Mouse (Mus musculus) heart, embryonic 11.5 days (tissue): ENCODE results near the gene Gpsm2. TPM values are rescaled to one million over a fixed set of nuclear protein-coding genes. Genes with fewer than 3 reads are reported as not detected.
"Not testable (repeated sequence)": the region's sequence is repeated elsewhere in the genome, so short reads cannot be mapped to it uniquely, and the experiment has no call there.

ENCODE experiments used
- ATAC-seq: fragments of 200-750 bp; cut with Nextera tagmentation; replicated peaks from 2 replicates; pipeline ENCODE4 v1.8.0; 2017; ENCODE audit warnings: moderate library complexity; ENCODE audit not compliant: insufficient number of reproducible peaks, low FRiP score, low TSS enrichment
- H3K27ac ChIP-seq: fragments of 300-500 bp; sonication (generic); 2 replicates; pipeline ENCODE4 v1.5.1; 2014; ENCODE audit warnings: mild to moderate bottlenecking, low read depth, low read length
- H3K27me3 ChIP-seq: fragments of 300-500 bp; sonication (generic); 2 replicates; pipeline ENCODE4 v1.6.1; 2014; ENCODE audit warnings: mild to moderate bottlenecking, low read length, mixed read lengths; ENCODE audit not compliant: control insufficient read depth, insufficient read depth
- H3K36me3 ChIP-seq: fragments of 300-500 bp; sonication (generic); 2 replicates; pipeline ENCODE4 v1.6.1; 2014; ENCODE audit warnings: mild to moderate bottlenecking, low read length, moderate library complexity, mixed read lengths; ENCODE audit not compliant: control insufficient read depth, insufficient read depth
- H3K4me1 ChIP-seq: fragments of 300-500 bp; sonication (generic); 2 replicates; pipeline ENCODE4 v1.6.1; 2014; ENCODE audit warnings: low read length; ENCODE audit not compliant: control insufficient read depth, insufficient read depth
- H3K4me2 ChIP-seq: fragments of 300-500 bp; sonication (generic); 2 replicates; pipeline ENCODE4 v1.6.1; 2014; ENCODE audit warnings: mild to moderate bottlenecking, moderate library complexity
- H3K4me3 ChIP-seq: fragments of 300-500 bp; sonication (generic); 2 replicates; pipeline ENCODE4 v1.5.1; 2014; ENCODE audit warnings: low read depth, low read length
- H3K9ac ChIP-seq: fragments of 300-500 bp; sonication (generic); 2 replicates; pipeline ENCODE4 v1.6.1; 2014; ENCODE audit warnings: mild to moderate bottlenecking, low read depth, low read length, moderate library complexity
- H3K9me3 ChIP-seq: fragments of 300-500 bp; sonication (generic); replicated peaks from 2 replicates; pipeline ENCODE4 v1.6.1; 2016; ENCODE audit warnings: low read length; ENCODE audit not compliant: control insufficient read depth
- WGBS: fragments of 180-500 bp; shearing (Covaris S2); extraction: QIAGEN DNeasy Blood & Tissue Kit; methylation state at CpG from one replicate; pipeline ENCODE4 v1.1.7; 2014; ENCODE audit not compliant: insufficient replicate concordance; 5-methylcytosine and 5-hydroxymethylcytosine counted together
- polyA plus RNA-seq: library from polyadenylated mRNA; unstranded; fragments of >200 nt; fragmentation: Nextera tagmentation; extraction: Ambion mirVana; gene quantifications from 2 replicates; pipeline ENCODE4 v1.2.1, GENCODE M21; 2014

Gpsm2 gene
- polyA plus RNA-seq, 1 experiment from 2014 or later: 27.2 TPM

GRCm38 (mm10) chr3:108694321-108694720 lies 27.8 kb downstream of the Gpsm2 start:
- Histone ChIP-seq H3K27me3 (no peaks in the 10 kb centered on the region), H3K27ac (no peak overlapping the region), H3K9ac (no peak overlapping the region), H3K4me1 (no peaks in the 10 kb centered on the region), H3K36me3 (peaks cover 18% of the 10 kb centered on the region), H3K4me2 (no peak overlapping the region), H3K9me3 (no peaks in the 10 kb centered on the region), H3K4me3 (no peak overlapping the region)
- 73% methylated on average over 9 of the region's 9 CpGs for WGBS
- ATAC-seq: no peak

DNA sequence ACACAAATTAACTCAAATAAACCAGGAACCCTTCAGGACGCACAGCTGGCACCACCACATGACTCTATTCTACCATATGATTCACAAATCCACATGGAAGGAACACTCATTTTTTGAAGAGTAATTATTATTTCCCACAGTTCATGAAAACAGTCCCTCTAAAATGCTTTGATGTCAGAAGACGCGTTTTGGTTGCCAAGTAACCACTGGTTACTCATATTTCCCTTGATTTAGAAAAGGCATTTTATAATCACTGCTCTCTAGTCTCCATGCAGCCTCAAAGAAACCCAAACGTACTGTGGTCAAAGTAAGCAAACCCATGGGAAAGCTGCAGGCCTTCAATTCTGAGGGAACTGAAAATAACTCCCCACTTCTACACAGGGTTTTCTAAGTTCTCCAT lies 32.1 kb downstream of the Gpsm2 start:
- Histone ChIP-seq H3K4me3 (no peak overlapping the region), H3K27me3 (no peaks in the 10 kb centered on the region), H3K9ac (no peak overlapping the region), H3K27ac (no peak overlapping the region), H3K4me2 (no peak overlapping the region), H3K4me1 (no peaks in the 10 kb centered on the region), H3K9me3 (no peaks in the 10 kb centered on the region), H3K36me3 (peaks cover 20% of the 10 kb centered on the region)
- WGBS: 87% methylated on average over 4 of the region's 4 CpGs
- ATAC-seq: no peak

DNA sequence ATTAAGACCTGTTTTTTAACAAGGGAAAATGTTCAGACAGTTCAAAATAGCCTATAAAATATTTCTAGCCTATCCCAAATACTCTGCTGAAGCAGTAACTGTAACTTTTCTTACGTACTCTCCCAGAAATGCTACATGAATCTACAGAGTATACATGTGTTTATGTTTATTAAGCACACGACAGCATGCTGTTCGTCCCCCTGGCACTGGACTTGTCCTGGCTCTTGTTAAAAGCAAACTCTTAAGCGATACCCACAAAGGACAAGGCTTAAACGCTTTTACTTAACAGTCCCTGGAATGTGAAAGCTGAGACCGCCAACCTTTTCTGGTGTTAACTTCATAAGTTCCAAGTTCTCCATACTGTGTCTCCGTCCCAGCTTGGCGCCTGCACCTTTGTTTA lies 32.7 kb downstream of the Gpsm2 start:
- no peak overlapping the region for H3K27ac ChIP-seq
- ATAC-seq: no peak
- no peak overlapping the region for H3K4me3 ChIP-seq
- H3K27me3 ChIP-seq: no peaks in the 10 kb centered on the region
- H3K4me1 ChIP-seq: no peaks in the 10 kb centered on the region
- H3K9me3 ChIP-seq: no peaks in the 10 kb centered on the region
- H3K36me3 ChIP-seq: peaks cover 20% of the 10 kb centered on the region
- 90% methylated on average over 8 of the region's 8 CpGs for WGBS
- no peak overlapping the region for H3K4me2 ChIP-seq
- no peak overlapping the region for H3K9ac ChIP-seq

DNA sequence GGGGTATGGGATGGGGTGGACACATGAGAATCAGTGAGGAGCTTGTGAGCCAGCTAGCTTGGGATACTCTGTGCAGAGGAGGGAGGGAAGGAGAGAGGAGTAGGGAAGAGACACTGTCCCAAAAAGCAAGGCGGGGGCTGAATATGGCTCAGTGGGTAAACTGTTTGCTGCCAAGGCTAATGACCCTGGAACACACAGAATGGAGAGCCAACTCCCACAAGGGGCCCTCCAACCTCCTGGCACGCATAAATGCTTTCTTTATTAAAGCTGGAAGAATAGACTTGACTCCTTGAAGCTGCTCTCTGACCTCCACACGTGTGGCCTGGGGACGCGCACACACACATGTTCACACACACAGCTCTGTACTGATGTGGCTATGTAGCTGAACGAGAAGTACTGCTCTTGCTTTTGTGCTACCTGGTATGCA lies 33.1 kb downstream of the Gpsm2 start:
- no peaks in the 10 kb centered on the region for H3K27me3 ChIP-seq
- whole genome bisulfite sequencing: 86% methylated on average over 6 of the region's 6 CpGs
- no peak overlapping the region for H3K27ac ChIP-seq
- H3K4me3 ChIP-seq: no peak overlapping the region
- H3K4me1 ChIP-seq: no peaks in the 10 kb centered on the region
- ATAC-seq: no peak
- no peak overlapping the region for H3K4me2 ChIP-seq
- H3K36me3 ChIP-seq: peaks cover 17% of the 10 kb centered on the region
- no peaks in the 10 kb centered on the region for H3K9me3 ChIP-seq
- no peak overlapping the region for H3K9ac ChIP-seq

DNA sequence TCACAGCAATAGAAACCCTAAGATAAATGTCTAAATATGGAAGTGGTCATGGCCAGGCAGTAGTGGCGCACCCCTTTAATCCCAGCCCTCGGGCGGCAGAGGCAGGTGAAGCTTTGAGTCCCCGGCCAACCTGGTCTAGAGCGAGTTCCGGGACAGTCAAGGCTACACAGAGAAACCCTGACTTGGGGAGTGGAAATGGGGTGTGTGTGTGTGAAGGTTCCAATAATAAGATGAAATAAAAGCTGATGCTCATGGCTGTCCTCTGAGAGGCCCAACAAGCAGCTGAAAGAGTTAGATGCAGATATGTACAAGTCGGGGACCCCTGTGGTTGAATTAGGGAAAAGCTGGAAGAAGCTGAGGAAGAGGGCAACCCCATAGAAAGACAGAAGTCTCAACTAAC lies 36.4 kb downstream of the Gpsm2 start:
- peaks cover 22% of the 10 kb centered on the region for H3K36me3 ChIP-seq
- H3K9me3 ChIP-seq: no peaks in the 10 kb centered on the region
- no peaks in the 10 kb centered on the region for H3K27me3 ChIP-seq
- no peak for ATAC-seq
- H3K4me1 ChIP-seq: no peaks in the 10 kb centered on the region
- H3K4me2 ChIP-seq: no peak overlapping the region
- H3K9ac ChIP-seq: no peak overlapping the region
- no peak overlapping the region for H3K27ac ChIP-seq
- 94% methylated on average over 7 of the region's 7 CpGs for WGBS
- no peak overlapping the region for H3K4me3 ChIP-seq

GRCm38 (mm10) chr3:108683597-108683996 lies 38.5 kb downstream of the Gpsm2 start:
- H3K4me1 ChIP-seq, H3K27me3 ChIP-seq, H3K9ac ChIP-seq, H3K4me3 ChIP-seq, ATAC-seq, H3K27ac ChIP-seq, H3K9me3 ChIP-seq, H3K4me2 ChIP-seq: not testable (repeated sequence)
- WGBS: 86% methylated on average over 5 of the region's 5 CpGs
- H3K36me3 ChIP-seq: peaks cover 22% of the 10 kb centered on the region

GRCm38 (mm10) chr3:108681004-108681403 lies 41.1 kb downstream of the Gpsm2 start:
- H3K4me2 ChIP-seq: no peak overlapping the region
- H3K27ac ChIP-seq: no peak overlapping the region
- no peak overlapping the region for H3K9ac ChIP-seq
- H3K27me3 ChIP-seq: no peaks in the 10 kb centered on the region
- H3K4me1 ChIP-seq: no peaks in the 10 kb centered on the region
- no peak for ATAC-seq
- H3K9me3 ChIP-seq: no peaks in the 10 kb centered on the region
- 89% methylated on average over 4 of the region's 4 CpGs for WGBS
- H3K36me3 ChIP-seq: peaks cover 28% of the 10 kb centered on the region
- H3K4me3 ChIP-seq: no peak overlapping the region

DNA sequence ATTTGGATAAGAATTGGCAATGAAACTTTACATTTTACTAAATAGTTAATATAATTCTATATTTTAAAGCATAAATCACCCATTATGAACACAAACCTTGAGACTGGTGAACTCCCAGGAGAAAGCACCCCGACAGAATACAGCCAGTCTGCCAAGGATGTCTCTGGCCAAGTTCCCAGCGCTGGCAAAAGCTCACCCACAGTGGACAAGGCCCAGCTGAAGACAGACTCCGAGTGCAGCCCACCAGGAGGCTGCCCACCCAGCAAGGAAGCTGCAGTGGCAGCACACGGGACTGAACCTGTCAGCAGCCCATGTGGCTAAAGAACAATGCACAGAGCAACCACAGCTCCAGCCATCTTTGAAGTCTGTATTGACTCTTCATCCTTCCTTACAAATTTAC lies 45.5 kb downstream of the Gpsm2 start:
- Histone ChIP-seq H3K4me2 (no peak overlapping the region), H3K9me3 (no peaks in the 10 kb centered on the region), H3K27me3 (no peaks in the 10 kb centered on the region), H3K27ac (no peak overlapping the region), H3K4me3 (no peak overlapping the region), H3K9ac (no peak overlapping the region), H3K36me3 (peaks cover 35% of the 10 kb centered on the region), H3K4me1 (no peaks in the 10 kb centered on the region)
- WGBS: 79% methylated on average over 4 of the region's 4 CpGs
- ATAC-seq: no peak

DNA sequence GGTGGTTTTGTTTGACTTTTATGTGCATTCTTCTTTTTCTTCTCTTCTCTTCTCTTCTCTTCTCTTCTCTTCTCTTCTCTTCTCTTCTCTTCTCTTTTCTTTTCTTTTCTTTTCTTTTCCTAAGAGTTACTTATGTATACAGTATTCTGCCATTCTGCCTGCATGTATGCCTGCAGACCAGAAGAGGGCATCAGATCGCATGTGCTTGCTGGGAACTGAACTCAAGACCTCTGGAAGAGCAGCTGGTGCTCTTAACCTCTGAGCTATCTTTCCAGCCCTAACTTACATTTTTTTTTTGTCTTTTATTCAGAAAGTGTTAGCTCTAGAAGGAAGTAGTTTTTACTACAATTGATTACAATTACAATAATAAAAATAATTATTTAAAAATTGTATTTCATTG lies 61.2 kb downstream of the Gpsm2 start:
- no peak overlapping the region for H3K4me3 ChIP-seq
- H3K27me3 ChIP-seq: no peaks in the 10 kb centered on the region

More for the DNA sequence above, 61.2 kb downstream of the Gpsm2 start:
- WGBS: 74% methylated on average over 1 of the region's 1 CpGs
- Histone ChIP-seq H3K27ac (no peak overlapping the region), H3K4me1 (no peaks in the 10 kb centered on the region), H3K36me3 (peaks cover 18% of the 10 kb centered on the region), H3K4me2 (no peak overlapping the region), H3K9me3 (no peaks in the 10 kb centered on the region), H3K9ac (no peak overlapping the region)
- no peak for ATAC-seq
